19 mouse cellular contexts compared by ENCODE assay signal in genomic region chr4:120226682-120227081, GRCm38 (mm10).
DNase-seq lines count a peak whose midpoint lies in the region; ATAC-seq lines count a peak whose summit lies in the region.
"Had no signal": no experiment of that assay in that cellular context is flagged by ENCODE, and none has a peak within 500 bp of the region (broad histone marks: within the 10 kb centered on the region; RNA-seq: fewer than 3 reads in every experiment).

No protein-coding gene starts in this region.

- intact Hi-C loops in heart, postnatal 25 days (cut with DNase I) = no loop called here

- no peak overlapping the region for H3K4me3 ChIP-seq in heart, embryonic 10.5 days
- no peak overlapping the region for H3K4me3 ChIP-seq in embryonic facial prominence, embryonic 10.5 days
- H3K4me3 ChIP-seq in hindbrain, embryonic 12.5 days = no peak overlapping the region
- H3K4me3 ChIP-seq: embryonic facial prominence, embryonic 12.5 days; forebrain, embryonic 12.5 days; gastrocnemius, adult 2 months; hindbrain, embryonic 13.5 days had no signal

- H3K27ac ChIP-seq in heart, embryonic 10.5 days = peak overlapping the region; percentile 47
- peak overlapping the region; percentile 48 for H3K27ac ChIP-seq in embryonic facial prominence, embryonic 10.5 days (replicated peaks)
- no peak overlapping the region for H3K27ac ChIP-seq in hindbrain, embryonic 12.5 days
- H3K27ac ChIP-seq: embryonic facial prominence, embryonic 12.5 days; forebrain, embryonic 12.5 days; gastrocnemius, adult 2 months; hindbrain, embryonic 13.5 days; hindbrain, postnatal 0 days had no signal

- peaks cover 53% of the 10 kb centered on the region for H3K27me3 ChIP-seq in heart, embryonic 10.5 days (ENCODE audit: insufficient read depth, poor library complexity, severe bottlenecking)
- peaks cover 22% of the 10 kb centered on the region for H3K27me3 ChIP-seq in embryonic facial prominence, embryonic 10.5 days (replicated peaks; ENCODE audit: low read depth, poor library complexity, severe bottlenecking)
- 0 out of 2 replicates have a peak, but pooled peaks cover 5% of the 10 kb centered on the region for H3K27me3 ChIP-seq in hindbrain, embryonic 12.5 days
- H3K27me3 ChIP-seq: embryonic facial prominence, embryonic 12.5 days had no signal

- H3K9ac ChIP-seq in hindbrain, embryonic 12.5 days = no peak overlapping the region
- H3K9ac ChIP-seq: embryonic facial prominence, embryonic 12.5 days; forebrain, embryonic 12.5 days; hindbrain, embryonic 13.5 days had no signal

- H3K9me3 ChIP-seq in heart, embryonic 10.5 days = no peaks in the 10 kb centered on the region
- H3K9me3 ChIP-seq in embryonic facial prominence, embryonic 10.5 days = no peaks in the 10 kb centered on the region
- no peaks in the 10 kb centered on the region for H3K9me3 ChIP-seq in hindbrain, embryonic 12.5 days (replicated peaks)
- H3K9me3 ChIP-seq: embryonic facial prominence, embryonic 12.5 days; forebrain, embryonic 12.5 days; hindbrain, embryonic 13.5 days had no signal

- H3K4me1 ChIP-seq in heart, embryonic 10.5 days = peaks cover 8% of the 10 kb centered on the region
- H3K4me1 ChIP-seq in embryonic facial prominence, embryonic 10.5 days = no peaks in the 10 kb centered on the region
- peaks cover 10% of the 10 kb centered on the region for H3K4me1 ChIP-seq in hindbrain, embryonic 12.5 days

- 64% methylated on average over 4 of the region's 4 CpGs for WGBS in heart, embryonic 10.5 days
- 68% methylated on average over 4 of the region's 4 CpGs for WGBS in embryonic facial prominence, embryonic 10.5 days
- 80% methylated on average over 4 of the region's 4 CpGs for whole genome bisulfite sequencing in hindbrain, embryonic 12.5 days

- no peaks in the 10 kb centered on the region for H3K36me3 ChIP-seq in heart, embryonic 10.5 days
- no peaks in the 10 kb centered on the region for H3K36me3 ChIP-seq in embryonic facial prominence, embryonic 10.5 days (replicated peaks)
- no peaks in the 10 kb centered on the region for H3K36me3 ChIP-seq in hindbrain, embryonic 12.5 days
- H3K36me3 ChIP-seq: embryonic facial prominence, embryonic 12.5 days; forebrain, embryonic 12.5 days; G1E; hindbrain, embryonic 13.5 days had no signal

- DNase-seq in heart, embryonic 10.5 days (ENCODE audit: low spot score) = no peak
- no peak for DNase-seq in heart, postnatal 25 days (ENCODE audit: low spot score)
- peak; percentile 23 for DNase-seq in ovary, postnatal 36 days (ENCODE audit: low spot score)
- no peak for DNase-seq in ovary, postnatal 10 days (ENCODE audit: low spot score)
- peak; percentile 24 for DNase-seq in embryonic facial prominence, embryonic 10.5 days (ENCODE audit: low spot score)
- DNase-seq: cerebellum, adult 11 months; embryo, embryonic 11 days; gastrocnemius, adult 2 months; gastrocnemius, postnatal 25 days; heart, postnatal 36 days; kidney, adult 11 months had no signal

- H3K4me2 ChIP-seq in hindbrain, embryonic 12.5 days (replicated peaks) = no peak overlapping the region
- H3K4me2 ChIP-seq: embryonic facial prominence, embryonic 12.5 days; forebrain, embryonic 12.5 days; heart, embryonic 11.5 days; hindbrain, embryonic 13.5 days had no signal

- no peak for ATAC-seq in hindbrain, embryonic 12.5 days (ENCODE audit: low FRiP score)
- ATAC-seq: forebrain, embryonic 16.5 days had no signal

Comparison
In these comparisons a context has a peak if more than half of its experiments do, and no peak if none do; other contexts are left out.
1. DNase-seq: peak in ovary, postnatal 36 days (single experiment) and embryonic facial prominence, embryonic 10.5 days (single experiment); none in heart, embryonic 10.5 days (single experiment), heart, postnatal 25 days (single experiment) and ovary, postnatal 10 days (single experiment).